Mouse (Mus musculus) stomach, embryonic 16.5 days (tissue): Measurements from ENCODE around the gene Lingo2. TPM values are rescaled to one million over a fixed set of nuclear protein-coding genes. Genes with fewer than 3 reads are reported as not detected.

ENCODE experiments used
- ATAC-seq: fragments of 200-750 bp; cut with Nextera tagmentation; 2 replicates; pipeline ENCODE4 v1.8.0; 2017; ENCODE audit warnings: moderate number of reproducible peaks, moderate TSS enrichment; ENCODE audit not compliant: insufficient read depth, low FRiP score
- H3K27ac ChIP-seq: fragments of 300-500 bp; sonication (generic); 2 replicates; pipeline ENCODE4 v1.5.1; 2014; ENCODE audit warnings: low read length
- H3K27me3 ChIP-seq: fragments of 300-500 bp; sonication (generic); 2 replicates; pipeline ENCODE4 v1.6.1; 2014; ENCODE audit warnings: low read length, control low read depth, mixed read lengths; ENCODE audit not compliant: control insufficient read depth, insufficient read depth
- H3K36me3 ChIP-seq: fragments of 300-500 bp; sonication (generic); 2 replicates; pipeline ENCODE4 v1.6.1; 2014; ENCODE audit warnings: low read length; ENCODE audit not compliant: control insufficient read depth, insufficient read depth
- H3K4me1 ChIP-seq: fragments of 300-500 bp; sonication (generic); 2 replicates; pipeline ENCODE4 v1.6.1; 2014; ENCODE audit warnings: low read length, control low read depth, mixed read lengths; ENCODE audit not compliant: control insufficient read depth, insufficient read depth
- H3K4me2 ChIP-seq: fragments of 300-500 bp; sonication (generic); 2 replicates; pipeline ENCODE4 v1.6.1; 2014; ENCODE audit warnings: low read depth, low read length, mixed read lengths
- H3K4me3 ChIP-seq: fragments of 300-500 bp; sonication (generic); replicated peaks from 2 replicates; pipeline ENCODE4 v1.5.1; 2014; ENCODE audit warnings: mild to moderate bottlenecking, low read length
- H3K9ac ChIP-seq: fragments of 300-500 bp; sonication (generic); 2 replicates; pipeline ENCODE4 v1.6.1; 2014; ENCODE audit warnings: low read length
- H3K9me3 ChIP-seq: fragments of 300-500 bp; sonication (generic); replicated peaks from 2 replicates; pipeline ENCODE4 v1.6.1; 2016; ENCODE audit warnings: low read length, control low read depth; ENCODE audit not compliant: control insufficient read depth
- WGBS: fragments of 180-500 bp; shearing (Covaris S2); extraction: QIAGEN DNeasy Blood & Tissue Kit; methylation state at CpG from one replicate; pipeline ENCODE4 v1.1.7; 2014; 5-methylcytosine and 5-hydroxymethylcytosine counted together
- polyA plus RNA-seq: library from polyadenylated mRNA; unstranded; fragments of >200 nt; fragmentation: Nextera tagmentation; extraction: Ambion mirVana; gene quantifications from 2 replicates; pipeline ENCODE4 v1.2.1, GENCODE M21; 2015

The Lingo2 gene
- polyA plus RNA-seq, 1 experiment from 2014 or later = 0.72 TPM

GRCm38 (mm10) chr4:35770810-35771209 lies 1180.7 kb downstream of the Lingo2 start:
- Histone ChIP-seq H3K4me3 (no peak overlapping the region), H3K9ac (no peak overlapping the region), H3K9me3 (no peaks in the 10 kb centered on the region), H3K36me3 (no peaks in the 10 kb centered on the region), H3K27me3 (no peaks in the 10 kb centered on the region), H3K4me1 (no peaks in the 10 kb centered on the region), H3K27ac (no peak overlapping the region), H3K4me2 (no peak overlapping the region)
- ATAC-seq = no peak
- 69% methylated on average over 7 of the region's 7 CpGs for WGBS

- Histone ChIP-seq H3K9me3 (no peaks in the 10 kb centered on the region), H3K27me3 (no peaks in the 10 kb centered on the region), H3K4me1 (no peaks in the 10 kb centered on the region), H3K9ac (no peak overlapping the region), H3K36me3 (no peaks in the 10 kb centered on the region), H3K4me3 (no peak overlapping the region), H3K27ac (no peak overlapping the region), H3K4me2 (no peak overlapping the region)
- ATAC-seq = no peak
- WGBS = 57% methylated on average over 6 of the region's 6 CpGs
Observed at GRCm38 (mm10) chr4:35766905-35767304, 1184.6 kb downstream of the Lingo2 start.

DNA sequence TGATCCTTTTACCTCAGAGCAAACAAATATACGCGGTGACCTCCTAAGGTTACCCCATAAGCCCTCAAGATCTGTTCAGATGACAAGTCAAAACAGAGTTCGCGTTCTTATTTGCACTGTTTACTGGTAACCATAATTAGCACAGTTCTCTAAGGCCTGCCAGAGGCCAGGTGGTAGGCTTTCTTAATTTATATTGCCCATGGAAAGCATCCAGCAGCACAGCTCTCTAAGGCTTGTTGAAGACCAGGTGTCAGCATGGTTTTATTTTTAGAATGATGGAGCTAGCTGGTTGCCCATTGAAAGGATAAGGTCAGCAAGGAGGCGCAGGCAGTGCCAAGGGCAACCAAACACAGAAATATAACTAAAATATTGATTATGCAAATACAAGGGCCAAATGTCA lies 1190.4 kb downstream of the Lingo2 start:
- Histone ChIP-seq H3K9me3 (no peaks in the 10 kb centered on the region), H3K27ac (no peak overlapping the region), H3K27me3 (no peaks in the 10 kb centered on the region), H3K4me1 (no peaks in the 10 kb centered on the region), H3K36me3 (no peaks in the 10 kb centered on the region), H3K4me3 (no peak overlapping the region), H3K4me2 (no peak overlapping the region), H3K9ac (no peak overlapping the region)
- WGBS = 54% methylated on average over 5 of the region's 5 CpGs
- no peak for ATAC-seq

GRCm38 (mm10) chr4:35752121-35752860 lies 1199.3 kb downstream of the Lingo2 start:
- H3K4me2 ChIP-seq = no peak overlapping the region
- no peak overlapping the region for H3K4me3 ChIP-seq
- no peaks in the 10 kb centered on the region for H3K4me1 ChIP-seq
- no peak overlapping the region for H3K27ac ChIP-seq
- no peak for ATAC-seq
- H3K27me3 ChIP-seq = no peaks in the 10 kb centered on the region
- 55% methylated on average over 6 of the region's 6 CpGs for WGBS
- H3K9me3 ChIP-seq = no peaks in the 10 kb centered on the region
- H3K9ac ChIP-seq = no peak overlapping the region
- no peaks in the 10 kb centered on the region for H3K36me3 ChIP-seq

- Histone ChIP-seq H3K4me3 (no peak overlapping the region), H3K9me3 (no peaks in the 10 kb centered on the region), H3K27ac (no peak overlapping the region), H3K4me2 (no peak overlapping the region), H3K27me3 (no peaks in the 10 kb centered on the region), H3K36me3 (no peaks in the 10 kb centered on the region), H3K4me1 (no peaks in the 10 kb centered on the region), H3K9ac (no peak overlapping the region)
- ATAC-seq = no peak
- 64% methylated on average over 6 of the region's 6 CpGs for WGBS
Observed at GRCm38 (mm10) chr4:35746693-35747092, 1204.9 kb downstream of the Lingo2 start.

- no peak for ATAC-seq
Observed at GRCm38 (mm10) chr4:35724774-35725173, 1226.8 kb downstream of the Lingo2 start.

GRCm38 (mm10) chr4:35704126-35704525 lies 1247.4 kb downstream of the Lingo2 start:
- H3K4me1 ChIP-seq = no peaks in the 10 kb centered on the region
- no peak overlapping the region for H3K4me2 ChIP-seq
- no peak overlapping the region for H3K4me3 ChIP-seq
- ATAC-seq = no peak
- no peak overlapping the region for H3K27ac ChIP-seq
- 38% methylated on average over 2 of the region's 2 CpGs for WGBS
- H3K36me3 ChIP-seq = no peaks in the 10 kb centered on the region
- no peaks in the 10 kb centered on the region for H3K27me3 ChIP-seq
- H3K9ac ChIP-seq = no peak overlapping the region
- H3K9me3 ChIP-seq = no peaks in the 10 kb centered on the region

More at GRCm38 (mm10) chr4:35724774-35725173, 1226.8 kb downstream of the Lingo2 start:
- H3K27ac ChIP-seq = no peak overlapping the region
- no peaks in the 10 kb centered on the region for H3K9me3 ChIP-seq
- no peaks in the 10 kb centered on the region for H3K36me3 ChIP-seq
- H3K9ac ChIP-seq = no peak overlapping the region
- 31% methylated on average over 1 of the region's 1 CpGs for WGBS
- no peak overlapping the region for H3K4me2 ChIP-seq
- no peak overlapping the region for H3K4me3 ChIP-seq
- H3K4me1 ChIP-seq = no peaks in the 10 kb centered on the region
- H3K27me3 ChIP-seq = no peaks in the 10 kb centered on the region

DNA sequence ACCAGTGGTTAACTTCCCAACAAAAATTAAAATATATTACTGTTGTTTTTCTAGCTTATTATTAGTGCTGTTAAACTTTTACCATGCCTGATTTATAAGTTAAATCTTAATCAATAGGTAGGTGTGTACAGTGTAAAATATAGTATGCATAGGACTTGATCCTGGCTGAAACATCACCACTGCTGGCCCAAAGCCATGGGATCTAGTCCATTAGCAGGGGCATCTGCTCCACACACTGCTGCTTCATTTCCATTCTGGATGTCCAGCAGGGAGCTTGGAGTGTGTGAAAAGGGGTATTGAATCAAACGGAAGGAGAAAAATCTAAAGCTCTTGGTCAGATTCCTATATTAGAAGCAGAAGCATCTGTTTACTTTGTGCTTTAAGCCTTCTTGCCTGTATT lies 1248.9 kb downstream of the Lingo2 start:
- H3K27me3 ChIP-seq = no peaks in the 10 kb centered on the region
- no peak overlapping the region for H3K9ac ChIP-seq
- no peak overlapping the region for H3K4me2 ChIP-seq
- no peak for ATAC-seq
- H3K27ac ChIP-seq = no peak overlapping the region
- no peak overlapping the region for H3K4me3 ChIP-seq
- no peaks in the 10 kb centered on the region for H3K36me3 ChIP-seq
- 63% methylated on average over 1 of the region's 1 CpGs for WGBS
- H3K9me3 ChIP-seq = no peaks in the 10 kb centered on the region
- H3K4me1 ChIP-seq = no peaks in the 10 kb centered on the region

GRCm38 (mm10) chr4:35695137-35695522 lies 1256.4 kb downstream of the Lingo2 start:
- WGBS = 60% methylated on average over 2 of the region's 2 CpGs
- no peak overlapping the region for H3K4me2 ChIP-seq
- H3K9me3 ChIP-seq = no peaks in the 10 kb centered on the region
- H3K4me1 ChIP-seq = no peaks in the 10 kb centered on the region
- H3K27ac ChIP-seq = no peak overlapping the region
- H3K27me3 ChIP-seq = no peaks in the 10 kb centered on the region
- no peak overlapping the region for H3K9ac ChIP-seq
- no peak for ATAC-seq
- no peaks in the 10 kb centered on the region for H3K36me3 ChIP-seq
- no peak overlapping the region for H3K4me3 ChIP-seq
